Comparison of ENCODE assay signal across 8 mouse cellular contexts in the genomic region with DNA sequence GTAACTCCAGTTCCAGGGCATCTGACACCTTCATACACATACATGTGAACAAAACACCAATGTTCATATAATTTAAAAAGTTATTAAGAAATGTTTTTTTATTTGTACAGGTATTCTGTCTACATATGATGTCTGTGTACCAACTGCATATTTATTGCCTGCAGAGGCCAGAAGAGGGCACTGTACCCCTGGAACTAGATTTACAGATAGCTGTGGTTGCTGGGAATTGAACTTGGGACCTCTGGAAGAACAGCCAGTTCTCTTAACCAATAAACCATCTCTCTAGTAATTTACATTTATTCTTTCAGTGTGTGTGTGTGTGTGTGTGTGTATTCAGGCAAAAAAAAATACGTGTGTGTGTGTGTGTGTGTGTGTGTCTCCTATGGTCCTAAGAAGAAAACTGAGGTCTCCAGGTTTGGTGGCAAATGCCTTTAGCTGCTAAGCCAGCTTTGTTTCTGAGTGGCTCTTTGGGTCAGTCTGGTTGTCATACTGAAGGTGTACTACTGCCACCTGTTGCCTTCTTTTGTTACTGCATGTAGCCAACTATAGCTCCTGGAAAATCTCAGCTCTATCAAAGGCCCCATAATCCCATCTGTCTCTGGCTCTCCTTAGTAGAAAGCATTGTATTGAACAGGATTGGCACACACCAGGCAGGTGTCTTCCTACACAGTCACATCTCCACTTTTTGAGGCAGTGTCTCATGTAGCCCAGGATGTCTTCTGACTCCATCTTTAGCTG. TPM values are rescaled to one million over a fixed set of nuclear protein-coding genes. Genes with fewer than 3 reads are reported as not detected.
DNase-seq lines count a peak whose midpoint lies in the region; ATAC-seq and TF ChIP-seq lines count a peak whose summit lies in the region.
"Had no signal": no experiment of that assay in that cellular context is flagged by ENCODE, and none has a peak within 500 bp of the region (broad histone marks: within the 10 kb centered on the region; RNA-seq: fewer than 3 reads in every experiment).

No protein-coding gene starts in this region.

- no peak overlapping the region for H3K27ac ChIP-seq in forebrain, embryonic 15.5 days (replicated peaks)
- no peak overlapping the region for H3K27ac ChIP-seq in hindbrain, postnatal 0 days
- H3K27ac ChIP-seq: heart, embryonic 15.5 days had no signal

- peak; percentile 80 for TF ChIP-seq CTCF in hindbrain, postnatal 0 days (IDR thresholded peaks at IDR 0.05; ENCODE audit: low read depth)

- ATAC-seq in forebrain, embryonic 15.5 days (replicated peaks) = 0 out of 2 replicates have a peak, but pooled peaks have one; percentile 32
- peak; percentile 70 for ATAC-seq in hindbrain, postnatal 0 days

- no peaks in the 10 kb centered on the region for H3K4me1 ChIP-seq in forebrain, embryonic 15.5 days
- no peaks in the 10 kb centered on the region for H3K4me1 ChIP-seq in hindbrain, postnatal 0 days (ENCODE audit: insufficient read depth, low read length)

- no peak overlapping the region for H3K4me3 ChIP-seq in forebrain, embryonic 15.5 days
- H3K4me3 ChIP-seq in hindbrain, postnatal 0 days (ENCODE audit: low read length) = no peak overlapping the region
- H3K4me3 ChIP-seq: heart, embryonic 15.5 days had no signal

- H3K4me2 ChIP-seq in forebrain, embryonic 15.5 days (replicated peaks) = no peak overlapping the region
- no peak overlapping the region for H3K4me2 ChIP-seq in hindbrain, postnatal 0 days (ENCODE audit: low read depth, low read length)
- H3K4me2 ChIP-seq: heart, embryonic 15.5 days had no signal

- no peak overlapping the region for H3K9ac ChIP-seq in forebrain, embryonic 15.5 days (replicated peaks)
- H3K9ac ChIP-seq in hindbrain, postnatal 0 days (replicated peaks; ENCODE audit: low read length) = no peak overlapping the region
- H3K9ac ChIP-seq: heart, embryonic 15.5 days had no signal

- no peaks in the 10 kb centered on the region for H3K9me3 ChIP-seq in forebrain, embryonic 15.5 days
- no peaks in the 10 kb centered on the region for H3K9me3 ChIP-seq in hindbrain, postnatal 0 days (ENCODE audit: low read length)
- H3K9me3 ChIP-seq: heart, embryonic 15.5 days had no signal

- H3K36me3 ChIP-seq in forebrain, embryonic 15.5 days = peaks cover 25% of the 10 kb centered on the region
- H3K36me3 ChIP-seq in hindbrain, postnatal 0 days (ENCODE audit: insufficient read depth, low read length) = peaks cover 5% of the 10 kb centered on the region

- WGBS in forebrain, embryonic 15.5 days = 0% methylated on average over 1 of the region's 1 CpGs
- 0% methylated on average over 1 of the region's 1 CpGs for WGBS in hindbrain, postnatal 0 days

- DNase-seq in NIH3T3 (ENCODE audit: low read depth) = peak; percentile 84
- DNase-seq in c-Kit-positive CD71-positive TER-119-negative erythroid progenitor cells, embryonic 14.5 days (ENCODE audit: low read depth) = peak; percentile 63
- DNase-seq in hindbrain, postnatal 0 days (ENCODE audit: low spot score) = peak; percentile 91
- DNase-seq in left cerebral cortex, adult 18-20 months (ENCODE audit: low spot score in 2 of 2) = peak; percentile 67 to 68
- peak; percentile 83 for DNase-seq in lung, postnatal 25 days (ENCODE audit: low spot score)
- DNase-seq in right cerebral cortex, postnatal 10 days (ENCODE audit: low spot score in 2 of 2) = peak; percentile 72

- peaks cover 7% of the 10 kb centered on the region; the same call in 1 of the 2 replicates for H3K27me3 ChIP-seq in forebrain, embryonic 15.5 days
- H3K27me3 ChIP-seq in hindbrain, postnatal 0 days (ENCODE audit: insufficient read depth, low read length) = no peaks in the 10 kb centered on the region
- H3K27me3 ChIP-seq: heart, embryonic 15.5 days had no signal

RNA-seq across cellular contexts. Expression of gene Ilf3, which starts 10.5 kb away (rescaled TPM):
- polyA plus RNA-seq in forebrain, embryonic 15.5 days (2015; fragmentation: Nextera tagmentation; extraction: Ambion mirVana) = 306 and 307 TPM in 2 replicates
- total RNA-seq in hindbrain, postnatal 0 days (2014; rRNA removed) = 89.5 and 108 TPM in 2 replicates
- 174 and 184 TPM in 2 replicates for polyA plus RNA-seq in hindbrain, postnatal 0 days (2015; fragmentation: Nextera tagmentation; extraction: Ambion mirVana)
- 10 to 100 TPM; 79.2 to 81.4 TPM for total RNA-seq in left cerebral cortex, adult 18-20 months (2021)

RNA-seq across cellular contexts. Expression of gene Slc44a2, which starts 36.7 kb away (rescaled TPM):
- polyA plus RNA-seq in forebrain, embryonic 15.5 days (2015; fragmentation: Nextera tagmentation; extraction: Ambion mirVana) = 77.4 and 77.8 TPM in 2 replicates
- 58.5 and 68.0 TPM in 2 replicates for total RNA-seq in hindbrain, postnatal 0 days (2014; rRNA removed)
- 52.6 and 58.8 TPM in 2 replicates for polyA plus RNA-seq in hindbrain, postnatal 0 days (2015; fragmentation: Nextera tagmentation; extraction: Ambion mirVana)
- 10 to 100 TPM; 40.3 to 50.5 TPM for total RNA-seq in left cerebral cortex, adult 18-20 months (2021)

RNA-seq across cellular contexts. Expression of gene Ap1m2, which starts 45.0 kb away (rescaled TPM):
- polyA plus RNA-seq in forebrain, embryonic 15.5 days (2015; fragmentation: Nextera tagmentation; extraction: Ambion mirVana) = 1.1 and 1.4 TPM in 2 replicates
- 2.5 and 7.0 TPM in 2 replicates for total RNA-seq in hindbrain, postnatal 0 days (2014; rRNA removed)
- 3.8 and 3.9 TPM in 2 replicates for polyA plus RNA-seq in hindbrain, postnatal 0 days (2015; fragmentation: Nextera tagmentation; extraction: Ambion mirVana)
- total RNA-seq in left cerebral cortex, adult 18-20 months (2021) = 1 to 10 TPM; 1.6 TPM

RNA-seq across cellular contexts. Expression of gene Qtrt1, which starts 54.5 kb away (rescaled TPM):
- 45.7 and 49.1 TPM in 2 replicates for polyA plus RNA-seq in forebrain, embryonic 15.5 days (2015; fragmentation: Nextera tagmentation; extraction: Ambion mirVana)
- total RNA-seq in hindbrain, postnatal 0 days (2014; rRNA removed) = 37.1 and 46.7 TPM in 2 replicates
- polyA plus RNA-seq in hindbrain, postnatal 0 days (2015; fragmentation: Nextera tagmentation; extraction: Ambion mirVana) = 38.6 and 44.5 TPM in 2 replicates
- 10 to 100 TPM; 21.1 to 25.8 TPM for total RNA-seq in left cerebral cortex, adult 18-20 months (2021)
